Mouse (Mus musculus): ENCODE measurements at regions not wholly inside any gene's neighbourhood (a gene's known extent, or its start where the extent isn't known, plus 50 kb on each side); places are given as distances from the start of the nearest gene placed in this dataset.
"Not testable (repeated sequence)": the region's sequence is repeated elsewhere in the genome, so short reads cannot be mapped to it uniquely, and the experiment has no call there.

DNA sequence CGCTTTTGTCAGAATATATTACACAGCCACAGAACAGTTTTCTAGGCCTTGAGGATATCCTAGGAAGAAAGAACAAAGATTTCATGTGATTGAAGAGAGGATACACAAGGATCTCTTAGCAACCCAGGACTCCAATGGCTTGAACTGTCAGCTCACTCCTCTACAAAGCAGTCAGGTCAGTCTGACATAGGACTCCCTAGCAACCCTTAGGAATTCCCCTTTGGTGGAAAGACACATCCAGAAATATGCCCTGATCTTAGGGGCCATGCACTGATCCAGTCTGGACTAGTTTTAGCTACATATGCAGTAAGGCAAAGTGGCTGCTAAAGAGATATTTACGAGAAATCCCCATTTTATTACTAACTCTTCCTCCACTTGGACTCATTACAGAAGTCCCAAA is 251.5 kb downstream of the Tdrd3 start:
- no peak for DNase-seq (ENCODE audit: low read depth, low spot score)
- Histone ChIP-seq H3K9ac (ENCODE audit: insufficient read depth, low read depth, low read length, poor library complexity, severe bottlenecking) (no peak overlapping the region), H3K9me3 (ENCODE audit: control insufficient read depth, insufficient read depth, low read depth, low read length) (no peaks in the 10 kb centered on the region), H3K27ac (ENCODE audit: insufficient read depth, low read depth, low read length, poor library complexity, severe bottlenecking) (no peak overlapping the region), H3K36me3 (ENCODE audit: control insufficient read depth, insufficient read depth, low read length, poor library complexity, severe bottlenecking) (no peaks in the 10 kb centered on the region), H3K4me3 (ENCODE audit: insufficient read depth in 1 of 2, low read depth in 1 of 2, low read length in 2 of 2, poor library complexity in 1 of 2, severe bottlenecking in 1 of 2) (no peak overlapping the region), H3K4me1 (ENCODE audit: control insufficient read depth in 2 of 2, insufficient read depth in 2 of 2, low read length in 2 of 2, poor library complexity in 1 of 2) (no peaks in the 10 kb centered on the region)
- in situ Hi-C loops (cut with MboI; ENCODE audit: low sequenced_read_pairs in 2 of 2, unreplicated experiment in 2 of 2) = no loop called here
- TF ChIP-seq ZC3H11A (IDR thresholded peaks at IDR 0.05; ENCODE audit: borderline replicate concordance, low read depth, low read length) = no peak
- TF ChIP-seq ZNF384 (IDR thresholded peaks at IDR 0.05; ENCODE audit: low read depth, low read length) = no peak
- no peak for TF ChIP-seq CHD2 (IDR thresholded peaks at IDR 0.05; ENCODE audit: low read depth, low read length)
- no peak for TF ChIP-seq MAFK (IDR thresholded peaks at IDR 0.05; ENCODE audit: insufficient read depth, low read depth, low read length)
- TF ChIP-seq HCFC1 (IDR thresholded peaks at IDR 0.05; ENCODE audit: borderline replicate concordance, insufficient read depth, low read length) = no peak

DNA sequence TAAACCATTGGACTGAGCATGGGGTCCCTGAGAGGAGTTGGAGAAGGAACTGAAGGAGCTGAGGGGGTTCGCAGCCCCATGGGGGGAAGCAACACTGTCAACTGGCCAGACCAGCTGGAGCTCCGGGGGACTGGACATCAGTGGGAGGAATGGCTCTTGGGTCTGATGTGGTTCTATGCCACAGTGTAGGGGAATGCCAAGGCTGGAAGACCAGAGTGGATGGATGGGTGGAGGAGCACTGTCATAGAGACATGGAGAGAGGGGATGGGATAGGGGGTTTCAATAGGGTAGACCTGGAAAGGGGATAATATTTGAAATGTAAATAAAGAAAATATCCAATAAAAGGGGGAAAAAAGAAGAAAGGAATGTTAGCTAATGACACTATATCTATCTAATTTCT is 253.1 kb downstream of the Tdrd3 start:
- DNase-seq (ENCODE audit: low read depth, low spot score) = no peak
- H3K4me3 ChIP-seq (ENCODE audit: insufficient read depth in 1 of 2, low read depth in 1 of 2, low read length in 2 of 2, poor library complexity in 1 of 2, severe bottlenecking in 1 of 2) = no peak overlapping the region
- no peak overlapping the region for H3K27ac ChIP-seq (ENCODE audit: insufficient read depth, low read depth, low read length, poor library complexity, severe bottlenecking)
- in situ Hi-C loops (cut with MboI; ENCODE audit: low sequenced_read_pairs in 2 of 2, unreplicated experiment in 2 of 2) = no loop called here
- H3K4me1 ChIP-seq (ENCODE audit: control insufficient read depth in 2 of 2, insufficient read depth in 2 of 2, low read length in 2 of 2, poor library complexity in 1 of 2) = no peaks in the 10 kb centered on the region
- no peaks in the 10 kb centered on the region for H3K36me3 ChIP-seq (ENCODE audit: control insufficient read depth, insufficient read depth, low read length, poor library complexity, severe bottlenecking)
- no peak overlapping the region for H3K9ac ChIP-seq (ENCODE audit: insufficient read depth, low read depth, low read length, poor library complexity, severe bottlenecking)
- TF ChIP-seq HCFC1 (IDR thresholded peaks at IDR 0.05; ENCODE audit: borderline replicate concordance, insufficient read depth, low read length) (no peak), ZC3H11A (IDR thresholded peaks at IDR 0.05; ENCODE audit: borderline replicate concordance, low read depth, low read length) (no peak), ZNF384 (IDR thresholded peaks at IDR 0.05; ENCODE audit: low read depth, low read length) (no peak), CHD2 (IDR thresholded peaks at IDR 0.05; ENCODE audit: low read depth, low read length) (no peak), MAFK (IDR thresholded peaks at IDR 0.05; ENCODE audit: insufficient read depth, low read depth, low read length) (no peak)
- H3K9me3 ChIP-seq (ENCODE audit: control insufficient read depth, insufficient read depth, low read depth, low read length) = no peaks in the 10 kb centered on the region

DNA sequence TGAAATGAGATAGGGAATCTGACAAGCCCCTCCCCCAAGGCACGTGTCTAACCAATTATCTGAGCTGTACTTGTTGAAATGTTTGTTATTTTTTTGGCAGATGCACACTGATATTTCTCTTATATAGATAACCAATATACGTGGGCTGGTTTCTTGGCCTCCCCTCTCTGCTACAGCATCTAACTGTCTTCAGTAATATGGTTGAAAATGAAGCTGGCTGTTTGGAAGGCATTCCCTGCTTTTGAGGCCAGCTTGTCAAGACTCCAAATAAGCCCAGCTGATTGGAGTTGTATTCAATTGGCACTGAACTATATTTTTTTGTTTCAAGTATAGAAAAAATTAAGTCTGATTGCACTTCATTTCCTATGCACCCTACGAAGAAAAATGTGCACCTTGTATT is 264.3 kb downstream of the Tdrd3 start:
- in situ Hi-C loops (cut with MboI; ENCODE audit: low sequenced_read_pairs in 2 of 2, unreplicated experiment in 2 of 2) = no loop called here
- DNase-seq (ENCODE audit: low read depth, low spot score) = no peak

DNA sequence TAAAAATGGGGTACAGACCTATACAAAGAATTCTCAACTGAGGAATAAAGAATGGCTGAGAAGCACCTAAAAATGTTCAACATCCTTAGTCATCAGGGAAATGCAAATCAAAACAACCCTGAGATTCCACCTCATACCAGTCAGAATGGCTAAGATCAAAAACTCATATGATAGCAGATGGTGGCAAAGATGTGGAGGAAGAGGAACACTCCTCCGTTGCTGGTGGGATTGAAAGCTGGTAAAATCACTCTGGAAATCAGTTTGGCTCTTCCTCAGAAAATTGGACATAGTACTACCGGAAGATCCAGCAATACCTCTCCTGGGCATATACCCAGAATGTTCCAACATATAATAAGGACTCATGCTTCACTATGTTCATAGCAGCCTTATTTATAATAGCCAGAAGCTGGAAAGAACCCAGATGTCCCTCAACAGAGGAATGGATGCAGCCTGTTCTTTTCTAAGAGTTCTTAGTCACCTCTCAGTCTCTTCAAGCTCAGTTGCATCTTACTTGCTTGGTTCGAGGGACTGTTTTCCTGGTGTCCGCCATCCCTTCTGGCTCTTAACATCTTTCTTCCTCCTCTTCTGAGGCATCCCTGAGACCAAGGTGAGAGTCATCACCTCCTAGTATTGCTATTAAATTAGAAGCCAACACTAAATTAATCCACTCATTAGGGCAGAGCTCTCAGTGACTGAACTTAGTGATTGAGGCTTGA is 266.8 kb downstream of the Tdrd3 start:
- H3K9me3 ChIP-seq (ENCODE audit: control insufficient read depth, insufficient read depth, low read depth, low read length); H3K4me1 ChIP-seq (ENCODE audit: control insufficient read depth in 2 of 2, insufficient read depth in 2 of 2, low read length in 2 of 2, poor library complexity in 1 of 2); H3K9ac ChIP-seq (ENCODE audit: insufficient read depth, low read depth, low read length, poor library complexity, severe bottlenecking); H3K36me3 ChIP-seq (ENCODE audit: control insufficient read depth, insufficient read depth, low read length, poor library complexity, severe bottlenecking); H3K4me3 ChIP-seq (ENCODE audit: insufficient read depth in 1 of 2, low read depth in 1 of 2, low read length in 2 of 2, poor library complexity in 1 of 2, severe bottlenecking in 1 of 2); DNase-seq (ENCODE audit: low read depth, low spot score); H3K27ac ChIP-seq (ENCODE audit: insufficient read depth, low read depth, low read length, poor library complexity, severe bottlenecking); in situ Hi-C loops (cut with MboI; ENCODE audit: low sequenced_read_pairs in 2 of 2, unreplicated experiment in 2 of 2): not testable (repeated sequence)

More for the DNA sequence above, 264.3 kb downstream of the Tdrd3 start:
- TF ChIP-seq HCFC1 (IDR thresholded peaks at IDR 0.05; ENCODE audit: borderline replicate concordance, insufficient read depth, low read length) (no peak), ZNF384 (IDR thresholded peaks at IDR 0.05; ENCODE audit: low read depth, low read length) (no peak), MAFK (IDR thresholded peaks at IDR 0.05; ENCODE audit: insufficient read depth, low read depth, low read length) (no peak), CHD2 (IDR thresholded peaks at IDR 0.05; ENCODE audit: low read depth, low read length) (no peak), ZC3H11A (IDR thresholded peaks at IDR 0.05; ENCODE audit: borderline replicate concordance, low read depth, low read length) (no peak)
- H3K4me3 ChIP-seq (ENCODE audit: insufficient read depth in 1 of 2, low read depth in 1 of 2, low read length in 2 of 2, poor library complexity in 1 of 2, severe bottlenecking in 1 of 2) = no peak overlapping the region
- H3K9me3 ChIP-seq (ENCODE audit: control insufficient read depth, insufficient read depth, low read depth, low read length) = no peaks in the 10 kb centered on the region
- H3K4me1 ChIP-seq (ENCODE audit: control insufficient read depth in 2 of 2, insufficient read depth in 2 of 2, low read length in 2 of 2, poor library complexity in 1 of 2) = no peaks in the 10 kb centered on the region
- H3K9ac ChIP-seq (ENCODE audit: insufficient read depth, low read depth, low read length, poor library complexity, severe bottlenecking) = no peak overlapping the region
- no peak overlapping the region for H3K27ac ChIP-seq (ENCODE audit: insufficient read depth, low read depth, low read length, poor library complexity, severe bottlenecking)
- H3K36me3 ChIP-seq (ENCODE audit: control insufficient read depth, insufficient read depth, low read length, poor library complexity, severe bottlenecking) = no peaks in the 10 kb centered on the region

DNA sequence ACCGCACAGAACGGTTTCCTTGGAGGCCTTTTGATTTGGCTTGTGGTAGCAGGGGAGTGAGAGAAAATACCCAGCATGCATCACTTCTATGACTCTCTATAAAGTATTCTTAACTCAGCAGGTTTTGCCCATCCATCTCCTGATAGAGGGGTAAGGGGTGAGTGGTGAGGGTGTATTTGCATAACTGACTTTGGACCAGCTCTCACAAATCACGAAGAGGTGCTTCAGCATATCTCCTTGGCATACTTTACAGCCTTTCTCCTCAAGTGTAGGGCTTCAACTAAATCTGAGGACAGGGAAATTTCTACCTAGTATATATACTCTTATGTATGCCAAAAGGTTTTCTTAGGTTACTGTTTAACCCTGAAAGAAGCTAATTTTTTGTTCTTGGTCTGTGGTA is 273.4 kb downstream of the Tdrd3 start:
- H3K27ac ChIP-seq (ENCODE audit: insufficient read depth, low read depth, low read length, poor library complexity, severe bottlenecking) = no peak overlapping the region
- H3K9ac ChIP-seq (ENCODE audit: insufficient read depth, low read depth, low read length, poor library complexity, severe bottlenecking) = no peak overlapping the region
- H3K4me3 ChIP-seq (ENCODE audit: insufficient read depth in 1 of 2, low read depth in 1 of 2, low read length in 2 of 2, poor library complexity in 1 of 2, severe bottlenecking in 1 of 2) = no peak overlapping the region
- H3K4me1 ChIP-seq (ENCODE audit: control insufficient read depth in 2 of 2, insufficient read depth in 2 of 2, low read length in 2 of 2, poor library complexity in 1 of 2) = no peaks in the 10 kb centered on the region
- H3K9me3 ChIP-seq (ENCODE audit: control insufficient read depth, insufficient read depth, low read depth, low read length) = no peaks in the 10 kb centered on the region
- TF ChIP-seq HCFC1 (IDR thresholded peaks at IDR 0.05; ENCODE audit: borderline replicate concordance, insufficient read depth, low read length) (no peak), ZC3H11A (IDR thresholded peaks at IDR 0.05; ENCODE audit: borderline replicate concordance, low read depth, low read length) (no peak), ZNF384 (IDR thresholded peaks at IDR 0.05; ENCODE audit: low read depth, low read length) (no peak), MAFK (IDR thresholded peaks at IDR 0.05; ENCODE audit: insufficient read depth, low read depth, low read length) (no peak), CHD2 (IDR thresholded peaks at IDR 0.05; ENCODE audit: low read depth, low read length) (no peak)
- no peak for DNase-seq (ENCODE audit: low read depth, low spot score)
- no peaks in the 10 kb centered on the region for H3K36me3 ChIP-seq (ENCODE audit: control insufficient read depth, insufficient read depth, low read length, poor library complexity, severe bottlenecking)
- in situ Hi-C loops (cut with MboI; ENCODE audit: low sequenced_read_pairs in 2 of 2, unreplicated experiment in 2 of 2) = no loop called here
